21 mouse cellular contexts compared by ENCODE assay signal in the genomic region with DNA sequence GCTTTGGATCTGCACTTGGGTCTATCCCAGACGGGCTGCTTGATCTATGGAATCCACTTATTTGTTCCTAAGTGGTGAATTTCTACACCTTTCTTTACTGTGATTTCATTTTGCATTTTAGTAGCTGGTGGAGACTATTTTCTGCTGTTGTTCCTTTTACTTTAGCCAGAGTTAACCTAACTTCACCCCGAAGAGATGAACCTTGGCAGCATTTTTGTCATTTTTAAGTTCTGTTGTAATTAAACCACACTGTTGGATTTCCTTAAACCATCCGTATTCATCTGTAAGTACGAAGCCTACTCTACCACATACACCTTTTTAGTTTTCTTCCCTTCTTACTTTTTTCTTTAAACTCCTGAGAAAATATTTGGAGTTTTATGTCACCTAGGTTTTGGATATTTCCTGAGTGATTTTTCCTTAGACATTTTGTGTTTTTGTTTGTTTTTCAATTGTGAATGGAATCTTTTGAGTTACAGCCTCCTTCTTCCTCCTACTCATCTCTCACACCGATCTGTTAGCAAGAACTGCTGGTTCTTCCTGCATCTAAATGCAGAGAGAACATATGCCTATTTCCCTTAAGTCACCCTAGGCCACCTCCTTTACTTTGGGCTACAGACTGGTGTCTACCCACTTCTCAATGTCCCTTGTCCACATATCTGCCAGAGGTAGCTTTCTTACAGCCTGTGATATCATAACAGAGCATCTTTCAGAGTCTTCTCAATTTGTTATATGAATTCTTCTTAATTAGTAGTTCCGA. TPM values are rescaled to one million over a fixed set of nuclear protein-coding genes. Genes with fewer than 3 reads are reported as not detected.
"Had no signal": no experiment of that assay in that cellular context is flagged by ENCODE, and none has a peak within 500 bp of the region (broad histone marks: within the 10 kb centered on the region; RNA-seq: fewer than 3 reads in every experiment).

No protein-coding gene starts in this region.

- H3K36me3 ChIP-seq: midbrain, embryonic 10.5 days; midbrain, embryonic 12.5 days; neural tube, embryonic 13.5 days; neural tube, embryonic 15.5 days had no signal

- H3K27me3 ChIP-seq: midbrain, embryonic 12.5 days; neural tube, embryonic 13.5 days; neural tube, embryonic 15.5 days had no signal

- DNase-seq: lung, adult 18-20 months; lung, embryonic 14.5 days; lung, postnatal 10 days; lung, postnatal 4 days; midbrain, embryonic 14.5 days; retina, postnatal 1 day; right cerebral cortex, adult 18-20 months; right cerebral cortex, postnatal 25 days; right cerebral cortex, postnatal 4 days; spleen, adult 18-20 months; thymus, adult 18-20 months; thymus, postnatal 14 days; thymus, postnatal 36 days had no signal

- H3K9me3 ChIP-seq: midbrain, embryonic 10.5 days; midbrain, embryonic 12.5 days; neural tube, embryonic 13.5 days; neural tube, embryonic 15.5 days had no signal

- H3K4me1 ChIP-seq: midbrain, embryonic 10.5 days; midbrain, embryonic 12.5 days; neural tube, embryonic 13.5 days; neural tube, embryonic 15.5 days had no signal

- H3K9ac ChIP-seq: lung, embryonic 14.5 days; midbrain, embryonic 12.5 days; neural tube, embryonic 13.5 days; neural tube, embryonic 15.5 days had no signal

- H3K4me2 ChIP-seq: lung, embryonic 14.5 days; midbrain, embryonic 12.5 days; neural tube, embryonic 13.5 days; neural tube, embryonic 15.5 days had no signal

- H3K4me3 ChIP-seq: midbrain, embryonic 10.5 days; midbrain, embryonic 12.5 days; myocyte; neural tube, embryonic 13.5 days; neural tube, embryonic 15.5 days had no signal

- H3K27ac ChIP-seq: midbrain, embryonic 10.5 days; midbrain, embryonic 12.5 days; neural tube, embryonic 13.5 days; neural tube, embryonic 15.5 days had no signal

- ATAC-seq: midbrain, embryonic 16.5 days had no signal

RNA-seq across cellular contexts. Expression of gene Pou3f3, which starts 54.1 kb away (rescaled TPM):
- polyA plus RNA-seq: myocyte; small intestine, adult 2 months; stomach, embryonic 16.5 days had no signal
